Mouse (Mus musculus) embryonic fibroblast, embryonic 13.5 days (primary cell): ENCODE results near the gene Gm28051.

Experiments
- CTCF ChIP-seq: IDR thresholded peaks from 2 replicates; pipeline ENCODE4 v1.5.1; 2011; ENCODE audit warnings: mild to moderate bottlenecking, control low read depth, low read length, moderate library complexity, borderline replicate concordance; ENCODE audit not compliant: insufficient read depth
- POLR2A ChIP-seq: IDR thresholded peaks from 2 replicates; pipeline ENCODE4 v1.6.1; 2011; ENCODE audit warnings: low read depth, mild to moderate bottlenecking, control low read depth, low read length, moderate library complexity

DNA sequence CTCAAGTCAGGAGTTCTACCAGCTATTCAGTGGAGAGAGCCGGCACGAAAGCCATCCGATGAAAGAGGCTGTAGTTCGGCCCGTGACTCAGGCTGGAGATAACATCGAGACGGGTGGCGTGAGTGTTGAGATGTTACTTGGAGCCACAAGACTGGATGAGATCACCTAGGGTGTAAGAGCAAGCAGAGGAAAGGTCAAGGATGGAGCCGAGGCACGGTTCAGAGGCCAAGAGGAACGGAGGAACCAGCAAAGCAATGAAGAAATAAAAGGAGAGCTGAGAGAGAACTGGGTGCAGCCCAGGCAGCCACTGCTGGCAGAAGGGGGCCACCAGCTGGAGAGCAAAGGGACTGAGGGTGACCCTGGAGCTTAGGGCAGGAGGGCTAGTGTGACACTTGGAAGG is 49.3 kb downstream of the Gm28051 start:
- TF ChIP-seq CTCF (no peak), POLR2A (no peak)
